Mouse (Mus musculus) midbrain, embryonic 12.5 days (tissue): ENCODE measurements around the gene 1700003E16Rik. TPM values are rescaled to one million over a fixed set of nuclear protein-coding genes. Genes with fewer than 3 reads are reported as not detected.

Experiments
- ATAC-seq: fragments of 200-750 bp; cut with Nextera tagmentation; 2 replicates; pipeline ENCODE4 v1.8.0; 2017; ENCODE audit warnings: low read depth, moderate TSS enrichment, moderate library complexity; ENCODE audit not compliant: low FRiP score
- H3K27ac ChIP-seq: fragments of 300-500 bp; sonication (generic); replicated peaks from 2 replicates; pipeline ENCODE4 v1.5.1; 2016; ENCODE audit warnings: mild to moderate bottlenecking
- H3K27me3 ChIP-seq: fragments of 300-500 bp; sonication (generic); 2 replicates; pipeline ENCODE4 v1.6.1; 2016; ENCODE audit warnings: mild to moderate bottlenecking
- H3K36me3 ChIP-seq: fragments of 300-500 bp; sonication (generic); 2 replicates; pipeline ENCODE4 v1.6.1; 2016
- H3K4me1 ChIP-seq: fragments of 300-500 bp; sonication (generic); 2 replicates; pipeline ENCODE4 v1.6.1; 2016
- H3K4me2 ChIP-seq: fragments of 300-500 bp; sonication (generic); replicated peaks from 2 replicates; pipeline ENCODE4 v1.6.1; 2016; ENCODE audit warnings: mild to moderate bottlenecking, moderate library complexity
- H3K4me3 ChIP-seq: fragments of 300-500 bp; sonication (generic); 2 replicates; pipeline ENCODE4 v1.5.1; 2016; ENCODE audit warnings: mild to moderate bottlenecking
- H3K9ac ChIP-seq: fragments of 300-500 bp; sonication (generic); replicated peaks from 2 replicates; pipeline ENCODE4 v1.6.1; 2016; ENCODE audit warnings: mild to moderate bottlenecking, moderate library complexity
- H3K9me3 ChIP-seq: fragments of 300-500 bp; sonication (generic); 2 replicates; pipeline ENCODE4 v1.6.1; 2016; ENCODE audit warnings: mild to moderate bottlenecking
- WGBS: fragments of 180-500 bp; shearing (Covaris S2); methylation state at CpG from one replicate; pipeline ENCODE4 v1.1.7; 2016; 5-methylcytosine and 5-hydroxymethylcytosine counted together
- polyA plus RNA-seq: library from polyadenylated mRNA; unstranded; fragments of >200 nt; fragmentation: Nextera tagmentation; extraction: Ambion mirVana; gene quantifications from 2 replicates; pipeline ENCODE4 v1.2.1, GENCODE M21; 2016

Gene 1700003E16Rik
- polyA plus RNA-seq = 2.6 and 2.7 TPM in 2 replicates

DNA sequence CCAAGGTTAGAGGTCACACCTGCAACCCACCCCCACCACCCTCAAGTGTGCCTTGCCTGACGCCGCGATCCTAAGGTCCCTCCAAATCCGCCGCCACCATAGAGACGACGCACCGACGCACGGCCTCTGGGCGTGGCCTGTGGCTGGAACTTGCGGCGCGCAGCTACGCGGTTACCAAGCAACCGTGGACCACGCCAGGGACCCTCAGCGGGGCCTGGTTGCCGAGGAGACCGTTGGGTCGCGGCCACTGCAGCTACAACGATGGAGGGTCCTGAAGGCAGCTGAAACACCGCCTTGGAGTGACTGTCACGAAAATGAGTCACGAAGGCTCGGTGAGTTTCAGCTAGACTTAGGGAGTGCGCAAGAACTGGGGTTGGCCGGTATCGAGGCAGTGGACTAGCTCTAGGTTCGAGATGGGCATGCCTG, at the start of gene 1700003E16Rik, which contains the start of gene Wdr54:
1700003E16Rik (plus strand) TSS at position 146 of the 426 bp plus-strand sequence.
Wdr54 (minus strand) TSS at position 139 of the 426 bp plus-strand sequence.
- peak within 1 kb of the TSS; percentile 66 for H3K9ac ChIP-seq
- H3K27me3 ChIP-seq = peaks cover 19% of the 10 kb centered on the region
- WGBS = under 1% methylated on average over 32 of the region's 32 CpGs
- H3K4me2 ChIP-seq = peak within 1 kb of the TSS; percentile 78
- H3K4me1 ChIP-seq = peaks cover 34% of the 10 kb centered on the region
- 0 out of 2 replicates have a peak within 1 kb of the TSS, but pooled peaks have one; percentile 12 for H3K27ac ChIP-seq
- H3K9me3 ChIP-seq = no peaks in the 10 kb centered on the region
- peaks cover 25% of the 10 kb centered on the region for H3K36me3 ChIP-seq
- ATAC-seq = peak; percentile 95
- peak within 1 kb of the TSS; percentile 56 for H3K4me3 ChIP-seq

GRCm38 (mm10) chr6:83107566-83108400, 48.4 kb upstream of the 1700003E16Rik start:
- Histone ChIP-seq H3K9me3 (no peaks in the 10 kb centered on the region), H3K4me1 (peaks cover 30% of the 10 kb centered on the region), H3K9ac (peak overlapping the region; percentile 86), H3K27me3 (peaks cover 8% of the 10 kb centered on the region), H3K27ac (peak overlapping the region; percentile 82; the same call in 1 of the 2 replicates), H3K36me3 (0 out of 2 replicates have a peak, but pooled peaks cover 6% of the 10 kb centered on the region), H3K4me2 (peak overlapping the region; percentile 87), H3K4me3 (peak overlapping the region; percentile 87)
- ATAC-seq = peak; percentile 39; the same call in 1 of the 2 replicates
- 36% methylated on average over 13 of the region's 13 CpGs for WGBS

GRCm38 (mm10) chr6:83108762-83109668, 47.2 kb upstream of the 1700003E16Rik start, which contains the start of gene Mrpl53:
Mrpl53 (plus strand) TSS chr6:83109040.
- Histone ChIP-seq H3K36me3 (0 out of 2 replicates have a peak, but pooled peaks cover 6% of the 10 kb centered on the region), H3K9me3 (no peaks in the 10 kb centered on the region), H3K4me3 (peak within 1 kb of the TSS; percentile 87), H3K4me2 (peak within 1 kb of the TSS; percentile 87), H3K9ac (peak within 1 kb of the TSS; percentile 86), H3K27me3 (no peaks in the 10 kb centered on the region), H3K4me1 (peaks cover 22% of the 10 kb centered on the region), H3K27ac (peak within 1 kb of the TSS; percentile 82)
- ATAC-seq = peak; percentile 88
- WGBS = under 1% methylated on average over 76 of the region's 76 CpGs

DNA sequence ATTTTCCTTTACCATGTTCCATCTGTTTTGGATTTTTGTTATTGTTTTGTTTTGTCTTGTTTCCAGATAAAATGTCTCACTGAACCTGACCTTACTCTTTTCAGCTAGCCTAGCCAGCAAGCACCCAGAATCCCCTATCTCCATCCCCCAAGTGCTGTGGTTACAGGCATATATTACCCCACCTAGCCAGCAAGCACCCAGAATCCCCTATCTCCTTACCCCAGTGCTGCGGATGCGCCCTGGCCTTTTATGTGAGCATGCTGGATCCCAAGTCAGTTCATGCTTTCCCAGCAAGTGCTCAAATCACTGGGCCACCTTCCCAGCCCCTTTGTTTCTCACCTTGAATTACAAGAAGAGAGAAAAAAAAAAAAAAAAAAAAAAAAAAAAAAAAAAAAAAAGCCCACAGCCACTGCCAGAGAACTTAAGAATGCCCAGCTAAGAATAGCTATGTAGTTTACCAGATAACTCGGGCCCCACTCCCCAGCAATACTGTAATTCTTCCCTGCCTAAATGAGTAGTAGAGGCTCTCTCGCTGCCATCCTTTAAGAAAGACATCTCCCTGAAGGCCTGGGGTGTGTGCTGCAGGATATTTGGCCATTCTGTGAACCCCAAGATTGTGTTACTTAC, 44.6 kb upstream of the 1700003E16Rik start:
- WGBS = 95% methylated on average over 4 of the region's 4 CpGs
- ATAC-seq = no peak
- H3K4me1 ChIP-seq = peaks cover 37% of the 10 kb centered on the region

DNA sequence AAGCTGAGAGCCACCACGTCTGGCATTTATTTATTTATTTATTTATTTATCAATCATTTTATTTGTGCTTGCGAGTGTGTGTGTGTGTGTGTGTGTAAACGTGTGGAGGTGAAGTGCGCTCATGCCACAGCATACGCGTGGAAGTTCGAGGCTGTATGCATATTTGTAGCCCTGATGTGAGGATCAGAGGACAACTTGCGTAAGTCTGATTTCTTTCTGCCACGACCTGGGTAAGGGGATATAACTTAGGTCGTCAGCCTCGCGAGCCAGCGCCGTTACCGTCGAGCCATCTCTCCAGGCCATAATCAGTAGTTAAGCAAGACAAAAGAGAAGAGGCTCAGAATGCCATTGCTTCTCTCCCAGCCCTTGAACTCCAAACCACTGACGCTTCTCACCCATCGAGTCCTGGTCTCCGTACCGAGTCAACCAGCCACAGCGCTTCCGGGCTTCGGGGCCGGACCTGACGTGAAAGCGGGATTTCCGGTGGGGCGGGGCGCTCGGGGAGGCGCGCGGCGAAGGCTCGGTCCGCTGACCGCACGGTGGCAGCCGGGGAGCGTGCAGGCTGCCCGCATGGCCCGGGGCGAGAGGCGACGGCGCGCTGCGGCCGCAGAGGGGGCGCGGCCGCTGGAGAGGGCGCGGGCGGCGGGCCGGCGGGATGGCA, 41.1 kb upstream of the 1700003E16Rik start, which contains the start of gene Mogs:
Mogs (plus strand) TSS at position 486 of the 661 bp plus-strand sequence.
- peak within 1 kb of the TSS; percentile 78 for H3K4me3 ChIP-seq
- H3K4me2 ChIP-seq = peak within 1 kb of the TSS; percentile 95
- peak; percentile 90 for ATAC-seq
- H3K27me3 ChIP-seq = no peaks in the 10 kb centered on the region
- peak within 1 kb of the TSS; percentile 78 for H3K27ac ChIP-seq
- peaks cover 30% of the 10 kb centered on the region for H3K36me3 ChIP-seq
- peaks cover 46% of the 10 kb centered on the region for H3K4me1 ChIP-seq
- H3K9ac ChIP-seq = peak within 1 kb of the TSS; percentile 85
- 1% methylated on average over 51 of the region's 58 CpGs for WGBS
- no peaks in the 10 kb centered on the region for H3K9me3 ChIP-seq

More for the DNA sequence above, 44.6 kb upstream of the 1700003E16Rik start:
- H3K27me3 ChIP-seq = no peaks in the 10 kb centered on the region
- H3K27ac ChIP-seq = no peak overlapping the region
- H3K4me2 ChIP-seq = no peak overlapping the region
- no peak overlapping the region for H3K9ac ChIP-seq
- H3K4me3 ChIP-seq = no peak overlapping the region
- H3K36me3 ChIP-seq = 0 out of 2 replicates have a peak, but pooled peaks cover 6% of the 10 kb centered on the region
- H3K9me3 ChIP-seq = no peaks in the 10 kb centered on the region

GRCm38 (mm10) chr6:83115682-83116372, 40.4 kb upstream of the 1700003E16Rik start:
- Histone ChIP-seq H3K36me3 (peaks cover 30% of the 10 kb centered on the region), H3K9me3 (no peaks in the 10 kb centered on the region), H3K4me3 (peak overlapping the region; percentile 78), H3K4me1 (peaks cover 52% of the 10 kb centered on the region), H3K4me2 (peak overlapping the region; percentile 95), H3K9ac (peak overlapping the region; percentile 85), H3K27me3 (no peaks in the 10 kb centered on the region), H3K27ac (peak overlapping the region; percentile 78)
- WGBS = 2% methylated on average over 41 of the region's 48 CpGs
- ATAC-seq = peak; percentile 72

GRCm38 (mm10) chr6:83116373-83117164, 39.6 kb upstream of the 1700003E16Rik start:
- Histone ChIP-seq H3K4me1 (peaks cover 52% of the 10 kb centered on the region), H3K27ac (no peak overlapping the region)
- WGBS = 82% methylated on average over 11 of the region's 11 CpGs

DNA sequence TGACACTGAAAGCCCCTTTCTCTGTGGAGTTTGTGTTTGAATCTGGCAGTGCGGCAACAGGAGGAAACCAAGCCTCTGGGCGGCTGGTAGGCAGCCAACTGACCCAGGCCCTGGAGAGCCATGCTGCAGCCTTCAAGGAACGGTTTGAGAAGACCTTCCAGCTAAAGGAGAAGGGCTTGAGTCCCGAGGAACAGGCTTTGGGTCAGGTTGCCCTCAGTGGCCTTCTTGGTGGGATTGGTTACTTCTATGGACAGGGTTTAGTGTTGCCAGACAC, 39.1 kb upstream of the 1700003E16Rik start:
- Histone ChIP-seq H3K9ac (no peak overlapping the region), H3K4me1 (peaks cover 52% of the 10 kb centered on the region), H3K4me3 (peak overlapping the region; percentile 78; the same call in 1 of the 2 replicates), H3K9me3 (no peaks in the 10 kb centered on the region), H3K27me3 (no peaks in the 10 kb centered on the region), H3K27ac (no peak overlapping the region), H3K4me2 (peak overlapping the region; percentile 95; the same call in 1 of the 2 replicates), H3K36me3 (peaks cover 30% of the 10 kb centered on the region)
- no peak for ATAC-seq
- WGBS = 86% methylated on average over 4 of the region's 4 CpGs

More at GRCm38 (mm10) chr6:83116373-83117164, 39.6 kb upstream of the 1700003E16Rik start:
- H3K27me3 ChIP-seq = no peaks in the 10 kb centered on the region
- peaks cover 30% of the 10 kb centered on the region for H3K36me3 ChIP-seq
- peak overlapping the region; percentile 85 for H3K9ac ChIP-seq
- peak overlapping the region; percentile 95 for H3K4me2 ChIP-seq
- H3K4me3 ChIP-seq = peak overlapping the region; percentile 78
- no peak for ATAC-seq
- no peaks in the 10 kb centered on the region for H3K9me3 ChIP-seq

- no peak for ATAC-seq
- Histone ChIP-seq H3K36me3 (peaks cover 30% of the 10 kb centered on the region), H3K4me2 (no peak overlapping the region), H3K27ac (no peak overlapping the region), H3K4me1 (peaks cover 57% of the 10 kb centered on the region), H3K9me3 (no peaks in the 10 kb centered on the region), H3K27me3 (no peaks in the 10 kb centered on the region), H3K9ac (peak overlapping the region; percentile 24; the same call in 1 of the 2 replicates), H3K4me3 (peak overlapping the region; percentile 6; the same call in 1 of the 2 replicates)
- 88% methylated on average over 13 of the region's 13 CpGs for WGBS
Observed at GRCm38 (mm10) chr6:83117616-83118015, 38.6 kb upstream of the 1700003E16Rik start.

DNA sequence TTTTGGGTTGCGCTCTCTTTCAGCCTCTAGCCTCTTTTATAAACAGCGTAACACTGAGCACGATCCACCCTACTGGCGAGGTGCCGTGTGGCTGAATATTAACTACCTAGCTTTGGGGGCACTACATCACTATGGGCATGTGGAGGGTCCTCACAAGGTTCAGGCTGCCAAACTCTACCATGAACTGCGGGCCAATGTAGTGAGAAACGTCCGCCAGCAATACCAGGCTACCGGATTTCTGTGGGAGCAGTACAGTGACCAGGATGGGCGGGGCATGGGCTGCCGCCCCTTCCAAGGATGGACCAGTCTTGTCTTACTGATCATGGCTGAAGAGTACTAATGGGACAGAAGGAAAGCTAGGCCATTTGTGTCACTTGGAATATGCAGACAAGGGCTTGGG, 37.8 kb upstream of the 1700003E16Rik start:
- Histone ChIP-seq H3K4me2 (0 out of 2 replicates have a peak overlapping the region, but pooled peaks have one; percentile 4), H3K9ac (no peak overlapping the region)
- ATAC-seq = no peak

More for the DNA sequence above, 37.8 kb upstream of the 1700003E16Rik start:
- Histone ChIP-seq H3K9me3 (no peaks in the 10 kb centered on the region), H3K27me3 (no peaks in the 10 kb centered on the region), H3K36me3 (peaks cover 30% of the 10 kb centered on the region), H3K4me3 (no peak overlapping the region), H3K27ac (no peak overlapping the region; the same call in 1 of the 2 replicates), H3K4me1 (peaks cover 65% of the 10 kb centered on the region)
- 84% methylated on average over 11 of the region's 11 CpGs for WGBS
